Mouse (Mus musculus): ENCODE data around the gene Cxcr2.

DNA sequence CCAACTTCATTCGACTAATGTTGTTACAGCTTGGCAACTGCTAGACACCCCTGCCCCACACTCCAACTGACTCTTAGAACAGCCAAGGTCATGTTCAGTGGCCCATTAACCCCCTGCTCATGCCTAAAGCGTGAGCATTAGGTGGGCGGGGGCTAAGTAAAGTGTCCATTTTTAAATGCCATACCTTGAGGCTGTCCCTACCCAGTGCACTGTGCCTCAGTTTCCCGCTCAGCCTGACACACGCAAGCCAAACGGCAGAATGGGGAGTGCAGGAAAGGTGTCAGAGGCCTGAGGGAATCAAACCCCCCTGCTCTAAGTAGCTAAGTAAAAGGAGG is 42.1 kb upstream of the Cxcr2 start:
- TF ChIP-seq POLR2A (IDR thresholded peaks at IDR 0.05; ENCODE audit: insufficient read depth, low read depth, low read length) (no peak), CTCF (IDR thresholded peaks at IDR 0.05) (no peak)

Data from heart, adult 2 months (tissue).